Mouse (Mus musculus) kidney, adult 9 months (tissue): ENCODE data around the gene Thrsp.
"Not testable (repeated sequence)": the region's sequence is repeated elsewhere in the genome, so short reads cannot be mapped to it uniquely, and the experiment has no call there.

ENCODE experiments used
- DNase-seq: peaks from one replicate; pipeline ENCODE4 v3.0.0; 2022

Gene Thrsp

GRCm38 (mm10) chr7:97416906-97417777 lies at the start of gene Thrsp:
TSS of gene Thrsp (minus strand) at chr7:97417730.
- DNase-seq, result peak; percentile 90

- no peak for DNase-seq
Observed at GRCm38 (mm10) chr7:97455577-97455976, 38.0 kb upstream of the Thrsp start.

- DNase-seq, result peak; percentile 38
Observed at GRCm38 (mm10) chr7:97454795-97455194, 37.3 kb upstream of the Thrsp start.

- DNase-seq, result peak; percentile 22
Observed at GRCm38 (mm10) chr7:97453141-97453921, 35.8 kb upstream of the Thrsp start.

- no peak for DNase-seq
Observed at GRCm38 (mm10) chr7:97452196-97452595, 34.7 kb upstream of the Thrsp start.

- not testable (repeated sequence) for DNase-seq
Observed at GRCm38 (mm10) chr7:97451023-97451422, 33.5 kb upstream of the Thrsp start, which contains the start of gene Kctd14. TSS of gene Kctd14 (plus strand) at chr7:97451323.

- peak; percentile 52 for DNase-seq
Observed at GRCm38 (mm10) chr7:97447050-97447531, 29.6 kb upstream of the Thrsp start.

- DNase-seq, result peak; percentile 74
Observed at GRCm38 (mm10) chr7:97446171-97446925, 28.8 kb upstream of the Thrsp start.

- DNase-seq, result no peak
Observed at GRCm38 (mm10) chr7:97438986-97439385, 21.5 kb upstream of the Thrsp start.

GRCm38 (mm10) chr7:97434517-97434916 lies 17.0 kb upstream of the Thrsp start:
- no peak for DNase-seq

GRCm38 (mm10) chr7:97433517-97433916 lies 16.0 kb upstream of the Thrsp start:
- not testable (repeated sequence) for DNase-seq

GRCm38 (mm10) chr7:97429705-97430104 lies 12.2 kb upstream of the Thrsp start:
- peak; percentile 51 for DNase-seq

- no peak for DNase-seq
Observed at GRCm38 (mm10) chr7:97427778-97428420, 10.4 kb upstream of the Thrsp start.

- DNase-seq, result no peak
Observed at GRCm38 (mm10) chr7:97427296-97427695, 9.8 kb upstream of the Thrsp start.

GRCm38 (mm10) chr7:97426566-97426965 lies 9.0 kb upstream of the Thrsp start:
- no peak for DNase-seq

GRCm38 (mm10) chr7:97424621-97425245 lies 7.2 kb upstream of the Thrsp start:
- DNase-seq, result peak; percentile 91

- DNase-seq, result peak; percentile 83
Observed at GRCm38 (mm10) chr7:97423754-97424153, 6.2 kb upstream of the Thrsp start.

GRCm38 (mm10) chr7:97420958-97421651 lies 3.6 kb upstream of the Thrsp start:
- no peak for DNase-seq

- no peak for DNase-seq
Observed at GRCm38 (mm10) chr7:97420406-97420805, 2.9 kb upstream of the Thrsp start.

GRCm38 (mm10) chr7:97419163-97419562 lies 1.6 kb upstream of the Thrsp start:
- DNase-seq, result no peak

- peak; percentile 64 for DNase-seq
Observed at GRCm38 (mm10) chr7:97418717-97419116, 1.2 kb upstream of the Thrsp start.
